Mouse (Mus musculus) liver, embryonic 11.5 days (tissue): Measurements from ENCODE around the gene Pitpnm3. TPM values are rescaled to one million over a fixed set of nuclear protein-coding genes. Genes with fewer than 3 reads are reported as not detected.

Experiments used
- ATAC-seq: fragments of 200-750 bp; cut with Nextera tagmentation; replicated peaks from 2 replicates; pipeline ENCODE4 v1.8.0; 2017; ENCODE audit warnings: moderate number of reproducible peaks, mild to moderate bottlenecking, moderate TSS enrichment, moderate library complexity; ENCODE audit not compliant: low FRiP score
- DNase-seq: peaks from one replicate; pipeline ENCODE4 v3.0.0-alpha.2; 2017; ENCODE audit warnings: low spot score
- H3K27ac ChIP-seq: fragments of 300-500 bp; sonication (generic); 2 replicates; pipeline ENCODE4 v1.5.1; 2014; ENCODE audit warnings: mild to moderate bottlenecking, low read depth, low read length, control low read depth
- H3K27me3 ChIP-seq: fragments of 300-500 bp; sonication (generic); replicated peaks from 2 replicates; pipeline ENCODE4 v1.6.1; 2014; ENCODE audit warnings: low read length, mixed read lengths; ENCODE audit not compliant: control insufficient read depth, insufficient read depth
- H3K36me3 ChIP-seq: fragments of 300-500 bp; sonication (generic); 2 replicates; pipeline ENCODE4 v1.6.1; 2014; ENCODE audit warnings: mild to moderate bottlenecking, low read length, moderate library complexity, mixed read lengths; ENCODE audit not compliant: control insufficient read depth, insufficient read depth
- H3K4me1 ChIP-seq: fragments of 300-500 bp; sonication (generic); replicated peaks from 2 replicates; pipeline ENCODE4 v1.6.1; 2014; ENCODE audit warnings: low read length, mixed read lengths; ENCODE audit not compliant: control insufficient read depth, insufficient read depth
- H3K4me2 ChIP-seq: fragments of 300-500 bp; sonication (generic); 2 replicates; pipeline ENCODE4 v1.6.1; 2014; ENCODE audit warnings: mild to moderate bottlenecking, control low read depth, moderate library complexity
- H3K4me3 ChIP-seq: fragments of 300-500 bp; sonication (generic); 2 replicates; pipeline ENCODE4 v1.5.1; 2014; ENCODE audit warnings: low read depth, low read length, control low read depth
- H3K9ac ChIP-seq: fragments of 300-500 bp; sonication (generic); 2 replicates; pipeline ENCODE4 v1.6.1; 2014; ENCODE audit warnings: low read depth, low read length, control low read depth
- H3K9me3 ChIP-seq: fragments of 300-500 bp; sonication (generic); 2 replicates; pipeline ENCODE4 v1.6.1; 2016; ENCODE audit warnings: low read length, inconsistent platforms, mixed read lengths; ENCODE audit not compliant: control insufficient read depth
- WGBS: fragments of 180-500 bp; shearing (Covaris S2); extraction: QIAGEN DNeasy Blood & Tissue Kit; methylation state at CpG from one replicate; pipeline ENCODE4 v1.1.7; 2014; 5-methylcytosine and 5-hydroxymethylcytosine counted together
- polyA plus RNA-seq: library from polyadenylated mRNA; unstranded; fragments of >200 nt; fragmentation: Nextera tagmentation; extraction: Ambion mirVana; gene quantifications from 2 replicates; pipeline ENCODE4 v1.2.1, GENCODE M21; 2014

Pitpnm3 gene
- polyA plus RNA-seq, 1 experiment from 2014 or later, result 0.08 TPM

DNA sequence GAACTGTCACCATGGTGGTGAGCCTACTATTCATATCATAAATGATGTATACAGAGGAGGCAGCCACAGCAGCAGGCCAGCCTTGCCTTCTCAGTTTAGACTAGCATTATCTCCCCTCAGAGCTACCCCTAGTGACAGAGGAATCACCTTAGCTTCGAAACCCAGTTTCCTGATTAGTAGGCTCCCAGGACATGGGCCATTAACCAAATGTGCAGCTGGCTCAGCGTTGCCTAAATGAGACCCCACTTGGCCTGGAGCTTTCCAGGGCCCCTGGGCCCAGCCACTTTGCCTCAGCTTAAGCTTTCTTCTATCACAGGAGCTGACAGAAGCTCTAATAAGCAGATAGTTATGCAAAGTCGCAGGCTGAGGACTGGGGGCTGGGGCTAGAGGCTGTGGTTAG is 39.6 kb downstream of the Pitpnm3 start:
- no peak overlapping the region for H3K9ac ChIP-seq
- H3K4me1 ChIP-seq, result no peaks in the 10 kb centered on the region
- no peak overlapping the region for H3K27ac ChIP-seq
- WGBS, result 46% methylated on average over 3 of the region's 3 CpGs
- H3K4me3 ChIP-seq, result no peak overlapping the region
- DNase-seq (no peak), ATAC-seq (no peak)
- H3K36me3 ChIP-seq, result no peaks in the 10 kb centered on the region
- H3K4me2 ChIP-seq, result no peak overlapping the region
- H3K9me3 ChIP-seq, result no peaks in the 10 kb centered on the region
- no peaks in the 10 kb centered on the region; the same call in 1 of the 2 replicates for H3K27me3 ChIP-seq

- Histone ChIP-seq H3K36me3 (no peaks in the 10 kb centered on the region), H3K4me2 (no peak overlapping the region), H3K4me3 (no peak overlapping the region), H3K27ac (no peak overlapping the region), H3K27me3 (no peaks in the 10 kb centered on the region; the same call in 1 of the 2 replicates), H3K9me3 (no peaks in the 10 kb centered on the region), H3K9ac (no peak overlapping the region), H3K4me1 (no peaks in the 10 kb centered on the region)
- WGBS, result 71% methylated on average over 7 of the region's 7 CpGs
- ATAC-seq, result no peak
- no peak for DNase-seq
Observed at GRCm38 (mm10) chr11:72094442-72094841, 41.1 kb downstream of the Pitpnm3 start.

DNA sequence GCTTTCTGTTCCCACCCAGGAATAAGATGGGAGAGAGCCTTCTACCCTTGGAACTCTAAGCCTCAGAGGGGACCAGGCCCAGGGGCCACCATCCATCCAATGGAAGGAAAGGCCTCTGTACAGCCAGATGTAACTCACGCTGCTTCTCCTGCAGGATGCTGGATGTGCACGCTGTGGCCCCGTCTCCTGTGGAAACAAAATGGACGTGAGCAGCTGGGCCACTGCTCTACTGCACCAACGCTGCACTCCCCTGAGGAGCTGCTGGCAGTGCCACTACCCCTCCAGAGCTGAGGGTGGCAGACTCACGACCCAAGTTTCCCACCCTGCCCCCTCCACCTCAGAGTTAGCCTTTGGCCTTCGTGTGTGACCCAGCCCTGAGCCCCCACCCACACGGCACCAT is 43.2 kb downstream of the Pitpnm3 start:
- no peaks in the 10 kb centered on the region for H3K36me3 ChIP-seq
- no peaks in the 10 kb centered on the region for H3K9me3 ChIP-seq
- DNase-seq (no peak), ATAC-seq (no peak)
- no peak overlapping the region for H3K4me3 ChIP-seq
- no peaks in the 10 kb centered on the region for H3K4me1 ChIP-seq
- no peak overlapping the region for H3K4me2 ChIP-seq
- no peak overlapping the region for H3K27ac ChIP-seq
- no peaks in the 10 kb centered on the region; the same call in 1 of the 2 replicates for H3K27me3 ChIP-seq
- no peak overlapping the region for H3K9ac ChIP-seq
- 56% methylated on average over 8 of the region's 8 CpGs for WGBS

GRCm38 (mm10) chr11:72086251-72087046 is 49.1 kb downstream of the Pitpnm3 start:
- 62% methylated on average over 11 of the region's 11 CpGs for WGBS
- Histone ChIP-seq H3K27ac (no peak overlapping the region), H3K4me2 (no peak overlapping the region), H3K9ac (no peak overlapping the region), H3K4me1 (no peaks in the 10 kb centered on the region), H3K36me3 (no peaks in the 10 kb centered on the region), H3K9me3 (no peaks in the 10 kb centered on the region), H3K27me3 (no peaks in the 10 kb centered on the region), H3K4me3 (no peak overlapping the region)
- DNase-seq (no peak), ATAC-seq (no peak)

DNA sequence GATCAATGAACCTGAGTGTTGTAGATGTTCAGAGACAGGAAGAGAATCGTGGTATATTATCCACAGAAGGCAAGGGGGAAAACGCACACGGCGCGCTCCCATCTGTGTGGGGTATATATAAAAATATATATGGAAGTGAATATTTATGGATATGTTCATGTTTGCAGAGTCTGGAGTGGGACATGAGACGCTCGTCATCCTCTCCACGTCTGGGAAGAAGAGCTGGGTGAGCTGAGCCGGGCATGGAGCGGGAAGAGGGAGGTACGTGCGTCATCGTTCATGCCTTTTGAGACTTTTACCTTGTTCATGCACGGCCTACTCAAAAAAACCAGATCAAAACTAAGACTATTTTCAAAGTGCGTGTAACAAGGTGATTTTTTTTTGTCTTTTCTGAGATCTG is 51.2 kb downstream of the Pitpnm3 start:
- ATAC-seq (no peak), DNase-seq (no peak)
- Histone ChIP-seq H3K4me2 (no peak overlapping the region), H3K4me1 (no peaks in the 10 kb centered on the region), H3K9ac (no peak overlapping the region), H3K27ac (no peak overlapping the region), H3K27me3 (no peaks in the 10 kb centered on the region), H3K4me3 (no peak overlapping the region), H3K9me3 (no peaks in the 10 kb centered on the region), H3K36me3 (no peaks in the 10 kb centered on the region)
- 89% methylated on average over 15 of the region's 15 CpGs for WGBS

DNA sequence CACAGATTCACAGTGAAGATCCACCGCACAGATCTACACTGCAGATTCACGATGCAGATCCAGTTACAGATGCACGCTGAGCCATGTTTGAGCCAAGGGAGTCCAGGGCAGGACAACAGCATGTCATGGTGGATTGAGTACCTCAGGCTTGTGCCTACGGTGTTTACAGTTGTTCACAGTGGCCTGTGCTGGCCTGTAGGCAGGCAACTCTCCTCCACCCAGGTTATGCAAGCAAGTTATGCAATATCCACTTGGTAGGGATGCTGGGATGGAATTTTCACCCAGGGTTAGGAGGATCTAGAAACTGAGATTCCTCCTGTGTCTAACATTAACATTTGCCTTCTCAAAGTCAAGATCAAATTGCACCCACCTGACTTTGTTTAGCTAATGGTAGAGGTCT is 53.0 kb downstream of the Pitpnm3 start:
- WGBS, result 87% methylated on average over 4 of the region's 4 CpGs
- no peak overlapping the region for H3K27ac ChIP-seq
- H3K27me3 ChIP-seq, result no peaks in the 10 kb centered on the region
- H3K4me3 ChIP-seq, result no peak overlapping the region
- H3K4me1 ChIP-seq, result no peaks in the 10 kb centered on the region
- H3K4me2 ChIP-seq, result no peak overlapping the region
- ATAC-seq (no peak), DNase-seq (no peak)
- H3K9me3 ChIP-seq, result no peaks in the 10 kb centered on the region
- no peaks in the 10 kb centered on the region for H3K36me3 ChIP-seq
- no peak overlapping the region for H3K9ac ChIP-seq

DNA sequence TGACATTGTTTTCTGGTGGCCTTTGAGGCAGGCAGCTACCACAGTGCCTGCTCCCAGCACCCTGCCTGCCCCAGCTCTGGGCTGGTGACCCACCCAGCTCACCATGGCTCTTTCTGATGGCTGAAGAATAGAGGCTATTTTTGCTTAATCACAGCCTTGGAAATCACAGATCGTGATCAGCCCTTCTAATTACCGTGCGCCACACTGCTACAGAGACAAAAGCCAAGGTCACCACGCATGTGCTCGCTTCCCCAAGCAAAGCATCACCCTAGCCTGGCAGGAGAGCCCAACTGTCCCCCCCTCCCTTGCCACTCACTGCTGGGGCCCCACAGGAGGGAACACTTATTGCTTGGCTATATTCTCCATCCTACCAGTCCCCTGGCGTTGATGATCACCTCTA is 55.1 kb downstream of the Pitpnm3 start:
- Histone ChIP-seq H3K4me2 (no peak overlapping the region), H3K9me3 (no peaks in the 10 kb centered on the region), H3K4me1 (no peaks in the 10 kb centered on the region), H3K9ac (no peak overlapping the region), H3K36me3 (no peaks in the 10 kb centered on the region), H3K4me3 (no peak overlapping the region), H3K27me3 (no peaks in the 10 kb centered on the region), H3K27ac (no peak overlapping the region)
- WGBS, result 75% methylated on average over 6 of the region's 6 CpGs
- DNase-seq, result no peak
- no peak for ATAC-seq

DNA sequence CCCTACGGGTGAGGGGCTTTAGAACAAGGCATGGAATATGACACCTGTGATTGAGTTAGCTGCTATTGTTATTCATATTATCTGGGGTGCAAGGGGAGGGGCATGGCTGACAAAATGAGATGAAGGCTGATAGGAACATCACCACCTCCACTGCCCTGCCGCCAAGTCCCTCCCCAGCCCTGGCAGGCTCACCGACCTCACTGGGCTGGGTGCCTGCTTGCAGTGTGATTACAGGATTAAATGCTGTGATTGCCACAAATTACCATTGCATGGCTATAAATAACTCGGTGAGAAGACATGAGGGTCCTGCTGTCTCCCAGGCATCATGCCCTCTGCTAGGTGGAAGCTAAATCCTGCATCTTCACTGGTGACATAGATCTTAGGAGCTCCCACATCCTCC is 56.9 kb downstream of the Pitpnm3 start:
- no peak overlapping the region for H3K9ac ChIP-seq
- H3K4me3 ChIP-seq, result no peak overlapping the region
- no peak overlapping the region for H3K4me2 ChIP-seq
- ATAC-seq (no peak), DNase-seq (no peak)
- no peak overlapping the region for H3K27ac ChIP-seq
- H3K9me3 ChIP-seq, result no peaks in the 10 kb centered on the region
- H3K36me3 ChIP-seq, result no peaks in the 10 kb centered on the region
- no peaks in the 10 kb centered on the region for H3K4me1 ChIP-seq
- 0 out of 2 replicates have a peak, but pooled peaks cover 2% of the 10 kb centered on the region for H3K27me3 ChIP-seq
- 49% methylated on average over 4 of the region's 4 CpGs for WGBS

- Histone ChIP-seq H3K9ac (no peak overlapping the region), H3K27ac (no peak overlapping the region), H3K9me3 (no peaks in the 10 kb centered on the region), H3K4me3 (no peak overlapping the region), H3K4me1 (no peaks in the 10 kb centered on the region), H3K4me2 (no peak overlapping the region), H3K36me3 (no peaks in the 10 kb centered on the region), H3K27me3 (0 out of 2 replicates have a peak, but pooled peaks cover 2% of the 10 kb centered on the region)
- ATAC-seq (no peak), DNase-seq (no peak)
- WGBS, result 44% methylated on average over 3 of the region's 3 CpGs
Observed at GRCm38 (mm10) chr11:72078056-72078455, 57.5 kb downstream of the Pitpnm3 start.
